Mouse (Mus musculus) lung, adult 2 months (tissue): ENCODE measurements around the gene Rfc4.

ENCODE experiments used
- CTCF ChIP-seq: fragments of 200-500 bp; IDR thresholded peaks from 2 replicates; pipeline ENCODE4 v1.5.1; 2011; ENCODE audit warnings: mild to moderate bottlenecking, low read length, control low read depth; ENCODE audit not compliant: insufficient read depth
- POLR2A ChIP-seq: fragments of 200-500 bp; IDR thresholded peaks from 2 replicates; pipeline ENCODE4 v1.6.1; 2011; ENCODE audit warnings: low read depth, mild to moderate bottlenecking, control low read depth, low read length, borderline replicate concordance; ENCODE audit errors: extremely low read depth

DNA sequence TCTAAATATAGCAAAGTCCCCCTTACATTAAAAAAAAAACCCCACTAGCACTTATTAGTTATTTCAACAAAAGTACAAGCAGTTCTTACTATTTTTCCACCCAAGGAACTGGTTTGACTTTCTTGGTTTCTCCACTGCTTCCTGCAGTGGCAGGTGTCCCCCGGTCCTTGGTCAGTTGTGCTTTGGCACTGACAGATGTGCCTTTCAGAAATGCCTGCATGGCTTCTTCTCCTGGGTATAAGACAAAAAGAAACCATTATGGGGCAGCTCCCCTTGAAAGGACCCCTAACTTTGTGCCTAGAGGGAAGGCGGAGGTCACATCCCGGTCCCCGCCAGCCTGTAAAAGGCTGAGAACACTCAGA is 245 bp downstream of the Rfc4 start:
- TF ChIP-seq POLR2A (no peak), CTCF (no peak)
